Mouse (Mus musculus): ENCODE results near the gene Tceanc2. TPM values are rescaled to one million over a fixed set of nuclear protein-coding genes. Genes with fewer than 3 reads are reported as not detected.

Tceanc2 gene
- total and polyA plus RNA-seq, 2 experiments from 2014 or later: 1.6 to 13.0 TPM

DNA sequence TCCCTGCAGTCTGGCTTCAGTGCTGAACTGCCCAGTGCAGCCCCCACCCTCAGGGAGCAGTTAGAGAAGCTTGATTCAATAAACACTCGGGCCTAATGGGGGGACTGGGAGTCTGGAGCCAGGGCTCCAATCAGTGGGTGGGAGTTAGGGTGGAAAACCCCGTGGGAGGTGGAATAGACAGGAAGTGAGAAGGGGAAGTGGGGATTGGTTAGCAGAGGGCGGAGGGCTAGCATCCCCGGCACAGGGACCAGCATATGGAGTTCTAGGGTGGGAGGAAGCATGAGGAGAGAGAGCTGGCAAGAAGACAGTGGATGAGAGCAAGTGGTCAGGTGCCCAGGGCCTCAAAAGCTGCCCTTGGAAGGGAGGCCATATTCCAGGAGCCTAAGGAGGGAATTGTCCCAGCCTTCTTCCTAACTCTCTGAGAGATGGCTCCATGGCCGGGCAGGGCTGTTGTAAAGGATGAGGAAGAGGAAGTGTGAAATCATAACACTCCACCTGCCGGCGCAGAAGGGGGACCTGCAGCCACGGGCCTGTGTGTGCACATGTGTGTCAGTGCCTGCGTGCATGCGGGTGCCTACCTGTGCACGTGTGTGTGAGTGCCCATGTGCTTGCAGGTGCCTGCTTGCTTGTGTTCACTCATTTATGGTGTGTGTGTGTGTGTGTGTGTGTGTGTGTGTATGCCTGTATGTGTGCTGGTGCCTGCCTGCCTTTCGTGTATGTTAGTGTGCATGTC lies 34.5 kb upstream of the Tceanc2 start:
- H3K36me3 ChIP-seq (replicated peaks; ENCODE audit: control insufficient read depth, insufficient read depth, low read length): no peaks in the 10 kb centered on the region
- no peaks in the 10 kb centered on the region for H3K9me3 ChIP-seq (replicated peaks; ENCODE audit: control insufficient read depth, low read length)
- ATAC-seq (ENCODE audit: insufficient read depth, low read depth) (no peak), DNase-seq (ENCODE audit: low spot score) (no peak)
- H3K27me3 ChIP-seq (ENCODE audit: control insufficient read depth, insufficient read depth, low read length): peaks cover 70% of the 10 kb centered on the region
- H3K4me3 ChIP-seq (ENCODE audit: low read depth, low read length): no peak overlapping the region
- H3K9ac ChIP-seq (replicated peaks; ENCODE audit: low read depth, low read length): no peak overlapping the region
- 67% methylated on average over 12 of the region's 12 CpGs for WGBS
- H3K4me2 ChIP-seq (ENCODE audit: low read depth, low read length): no peak overlapping the region
- no peak for TF ChIP-seq CTCF (IDR thresholded peaks at IDR 0.05; ENCODE audit: low read depth)
- TF ChIP-seq EP300 (IDR thresholded peaks at IDR 0.05; ENCODE audit: low read depth): no peak
- no peaks in the 10 kb centered on the region for H3K4me1 ChIP-seq (ENCODE audit: control insufficient read depth, insufficient read depth)
- H3K27ac ChIP-seq (ENCODE audit: low read depth): no peak overlapping the region

DNA sequence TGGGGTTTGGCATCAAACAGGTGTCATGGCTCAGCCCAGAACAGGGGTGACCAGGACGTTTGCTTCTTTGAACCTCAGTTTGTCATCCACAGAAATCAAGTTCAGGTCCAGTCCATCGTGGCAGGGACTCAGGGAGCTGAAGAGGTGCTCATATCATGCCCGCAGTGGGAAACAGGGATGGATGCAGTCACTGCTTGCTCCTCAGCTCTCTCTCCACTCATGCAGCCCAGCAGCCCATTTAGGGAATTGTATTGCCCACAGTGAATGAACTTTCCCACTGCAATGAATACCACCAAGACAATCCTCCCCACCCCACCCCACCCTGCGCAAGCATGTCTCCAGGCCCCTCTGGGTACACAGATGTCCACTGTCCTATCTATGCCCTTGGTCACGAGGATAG lies 33.0 kb upstream of the Tceanc2 start:
- Histone ChIP-seq H3K4me1 (ENCODE audit: control insufficient read depth, insufficient read depth) (no peaks in the 10 kb centered on the region), H3K27ac (ENCODE audit: low read depth) (no peak overlapping the region), H3K4me3 (ENCODE audit: low read depth, low read length) (no peak overlapping the region), H3K4me2 (ENCODE audit: low read depth, low read length) (no peak overlapping the region), H3K9me3 (replicated peaks; ENCODE audit: control insufficient read depth, low read length) (no peaks in the 10 kb centered on the region), H3K36me3 (replicated peaks; ENCODE audit: control insufficient read depth, insufficient read depth, low read length) (0 out of 2 replicates have a peak, but pooled peaks cover 7% of the 10 kb centered on the region), H3K27me3 (ENCODE audit: control insufficient read depth, insufficient read depth, low read length) (peaks cover 69% of the 10 kb centered on the region), H3K9ac (replicated peaks; ENCODE audit: low read depth, low read length) (no peak overlapping the region)
- no peak for TF ChIP-seq CTCF (IDR thresholded peaks at IDR 0.05; ENCODE audit: low read depth)
- DNase-seq (ENCODE audit: low spot score): no peak
- ATAC-seq (ENCODE audit: insufficient read depth, low read depth): no peak
- WGBS: 79% methylated on average over 5 of the region's 5 CpGs

DNA sequence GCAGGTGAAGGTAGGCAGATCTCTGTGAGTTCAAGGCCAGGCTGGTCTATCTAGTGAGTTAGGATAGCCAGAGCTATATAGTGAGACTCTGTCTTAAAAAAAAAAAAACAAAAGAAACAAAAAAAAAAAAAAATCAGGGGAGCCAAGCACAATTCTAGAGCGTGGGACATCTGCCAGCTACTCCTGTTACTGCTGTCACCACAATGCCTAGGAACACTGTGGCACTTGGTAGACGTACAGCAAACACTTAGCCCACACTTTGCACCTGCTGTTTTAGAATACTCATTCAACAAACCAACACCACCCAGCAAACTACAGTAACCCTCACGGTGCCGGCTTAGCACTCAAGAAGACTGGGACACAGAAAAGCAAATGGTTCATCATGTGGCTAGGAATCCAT lies 32.5 kb upstream of the Tceanc2 start:
- Histone ChIP-seq H3K27ac (ENCODE audit: low read depth) (no peak overlapping the region), H3K9ac (replicated peaks; ENCODE audit: low read depth, low read length) (no peak overlapping the region), H3K27me3 (ENCODE audit: control insufficient read depth, insufficient read depth, low read length) (peaks cover 67% of the 10 kb centered on the region), H3K4me3 (ENCODE audit: low read depth, low read length) (no peak overlapping the region), H3K9me3 (replicated peaks; ENCODE audit: control insufficient read depth, low read length) (no peaks in the 10 kb centered on the region), H3K36me3 (replicated peaks; ENCODE audit: control insufficient read depth, insufficient read depth, low read length) (0 out of 2 replicates have a peak, but pooled peaks cover 12% of the 10 kb centered on the region), H3K4me2 (ENCODE audit: low read depth, low read length) (no peak overlapping the region), H3K4me1 (ENCODE audit: control insufficient read depth, insufficient read depth) (no peaks in the 10 kb centered on the region)
- 44% methylated on average over 4 of the region's 4 CpGs for WGBS
- ATAC-seq (ENCODE audit: insufficient read depth, low read depth) (peak; percentile 40; the same call in 1 of the 2 replicates), DNase-seq (ENCODE audit: low spot score) (no peak)
- TF ChIP-seq CTCF (IDR thresholded peaks at IDR 0.05; ENCODE audit: low read depth) (no peak), EP300 (IDR thresholded peaks at IDR 0.05; ENCODE audit: low read depth) (no peak)

DNA sequence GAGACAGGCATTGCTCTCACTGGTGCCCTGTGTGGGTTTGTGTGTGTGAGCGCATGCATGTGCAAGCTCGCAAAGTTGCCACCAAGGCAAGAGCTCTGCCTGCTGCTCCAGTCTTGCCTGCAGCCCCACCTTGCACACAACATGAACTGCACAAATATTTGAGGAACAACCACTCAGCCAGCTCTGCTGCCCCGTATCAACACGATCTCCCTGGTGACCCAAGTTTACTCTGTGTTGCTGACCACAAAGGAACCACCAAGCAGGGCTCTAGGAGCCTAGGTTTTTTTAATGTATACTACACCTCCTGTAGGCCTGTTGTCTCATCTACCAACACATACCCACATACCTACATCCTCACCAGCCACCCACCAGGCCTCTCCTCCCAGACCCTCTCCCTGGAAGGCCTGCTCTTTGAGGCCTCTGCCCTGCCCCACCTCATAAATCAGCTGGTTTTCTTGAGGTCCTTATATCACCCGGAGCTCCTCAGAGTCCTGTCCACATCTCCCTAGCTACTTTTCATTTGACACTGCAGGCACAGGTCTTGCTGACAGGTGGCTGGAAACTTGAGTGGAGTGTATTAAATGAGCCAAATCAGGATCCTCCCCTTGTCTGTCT lies 31.7 kb upstream of the Tceanc2 start:
- Histone ChIP-seq H3K9ac (replicated peaks; ENCODE audit: low read depth, low read length) (no peak overlapping the region), H3K27ac (ENCODE audit: low read depth) (no peak overlapping the region), H3K4me1 (ENCODE audit: control insufficient read depth, insufficient read depth) (no peaks in the 10 kb centered on the region), H3K9me3 (replicated peaks; ENCODE audit: control insufficient read depth, low read length) (no peaks in the 10 kb centered on the region), H3K4me3 (ENCODE audit: low read depth, low read length) (no peak overlapping the region), H3K27me3 (ENCODE audit: control insufficient read depth, insufficient read depth, low read length) (peaks cover 58% of the 10 kb centered on the region), H3K36me3 (replicated peaks; ENCODE audit: control insufficient read depth, insufficient read depth, low read length) (0 out of 2 replicates have a peak, but pooled peaks cover 15% of the 10 kb centered on the region), H3K4me2 (ENCODE audit: low read depth, low read length) (no peak overlapping the region)
- no peak for ATAC-seq (ENCODE audit: insufficient read depth, low read depth)
- no peak for DNase-seq (ENCODE audit: low spot score)
- 72% methylated on average over 5 of the region's 5 CpGs for WGBS
- no peak for TF ChIP-seq EP300 (IDR thresholded peaks at IDR 0.05; ENCODE audit: low read depth)
- TF ChIP-seq CTCF (IDR thresholded peaks at IDR 0.05; ENCODE audit: low read depth): no peak

DNA sequence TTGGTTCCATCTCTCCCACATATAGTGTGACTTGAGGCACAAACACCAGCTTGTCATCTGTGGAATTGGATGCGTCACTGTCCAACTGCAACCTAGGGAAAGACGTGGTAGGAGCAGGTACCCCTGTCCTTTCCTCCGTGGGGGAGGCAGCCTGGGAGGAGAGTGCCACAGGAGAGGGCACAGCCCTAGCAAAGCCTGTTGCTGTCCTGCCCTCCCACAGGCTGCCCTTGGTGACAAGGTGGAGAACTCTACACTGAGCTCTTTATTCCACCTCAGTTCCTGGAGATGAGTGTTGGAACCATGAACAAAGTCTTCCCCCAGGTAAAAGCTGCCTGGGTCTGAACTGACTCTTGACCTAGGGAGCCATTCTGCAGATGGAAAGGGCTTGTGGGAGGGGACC lies 30.0 kb upstream of the Tceanc2 start, which contains the start of gene Ldlrad1:
Gene Ldlrad1, plus strand, starts transcription at position 301 of the 400 bp plus-strand sequence.
- WGBS: 83% methylated on average over 3 of the region's 3 CpGs
- H3K4me3 ChIP-seq (ENCODE audit: low read depth, low read length): no peak within 1 kb of the TSS
- peaks cover 15% of the 10 kb centered on the region; the same call in 1 of the 2 replicates for H3K36me3 ChIP-seq (replicated peaks; ENCODE audit: control insufficient read depth, insufficient read depth, low read length)

More for the DNA sequence above, 30.0 kb upstream of the Tceanc2 start, which contains the start of gene Ldlrad1:
- ATAC-seq (ENCODE audit: insufficient read depth, low read depth) (no peak), DNase-seq (ENCODE audit: low spot score) (no peak)
- peaks cover 41% of the 10 kb centered on the region for H3K27me3 ChIP-seq (ENCODE audit: control insufficient read depth, insufficient read depth, low read length)
- no peaks in the 10 kb centered on the region for H3K4me1 ChIP-seq (ENCODE audit: control insufficient read depth, insufficient read depth)
- no peak within 1 kb of the TSS for H3K4me2 ChIP-seq (ENCODE audit: low read depth, low read length)
- no peaks in the 10 kb centered on the region for H3K9me3 ChIP-seq (replicated peaks; ENCODE audit: control insufficient read depth, low read length)
- no peak within 1 kb of the TSS for H3K9ac ChIP-seq (replicated peaks; ENCODE audit: low read depth, low read length)
- TF ChIP-seq EP300 (IDR thresholded peaks at IDR 0.05; ENCODE audit: low read depth) (no peak), CTCF (IDR thresholded peaks at IDR 0.05; ENCODE audit: low read depth) (no peak)
- H3K27ac ChIP-seq (ENCODE audit: low read depth): no peak within 1 kb of the TSS

Data from heart, postnatal 0 days (tissue).